Mouse (Mus musculus): ENCODE results near the gene Zfp764. TPM values are rescaled to one million over a fixed set of nuclear protein-coding genes. Genes with fewer than 3 reads are reported as not detected.
"Not testable (repeated sequence)": the region's sequence is repeated elsewhere in the genome, so short reads cannot be mapped to it uniquely, and the experiment has no call there.

Gene Zfp764
- polyA plus RNA-seq, 1 experiment from 2014 or later: 9.3 TPM

GRCm38 (mm10) chr7:127375271-127376245 lies 31.1 kb downstream of the Zfp764 start, which contains the start of gene Zfp747:
Gene Zfp747 (minus strand): TSS chr7:127376050.
- H3K27ac ChIP-seq (ENCODE audit: low read length): peak within 1 kb of the TSS; percentile 81
- H3K4me1 ChIP-seq (replicated peaks; ENCODE audit: control insufficient read depth, insufficient read depth, low read length); H3K36me3 ChIP-seq (ENCODE audit: control insufficient read depth, insufficient read depth, low read length); H3K27me3 ChIP-seq (ENCODE audit: control insufficient read depth, insufficient read depth, low read depth, low read length); H3K9me3 ChIP-seq (ENCODE audit: control insufficient read depth, low read length): not testable (repeated sequence)
- peak; percentile 97 for ATAC-seq (ENCODE audit: low read depth)
- 1% methylated on average over 49 of the region's 49 CpGs for WGBS
- H3K4me3 ChIP-seq (ENCODE audit: low read length): peak within 1 kb of the TSS; percentile 89
- peak within 1 kb of the TSS; percentile 65 for H3K4me2 ChIP-seq (ENCODE audit: low read depth, low read length)
- peak within 1 kb of the TSS; percentile 88 for H3K9ac ChIP-seq (ENCODE audit: low read length)

- H3K9me3 ChIP-seq (ENCODE audit: control insufficient read depth, low read length); H3K4me1 ChIP-seq (replicated peaks; ENCODE audit: control insufficient read depth, insufficient read depth, low read length); H3K9ac ChIP-seq (ENCODE audit: low read length); H3K4me2 ChIP-seq (ENCODE audit: low read depth, low read length); H3K36me3 ChIP-seq (ENCODE audit: control insufficient read depth, insufficient read depth, low read length); ATAC-seq (ENCODE audit: low read depth); H3K27ac ChIP-seq (ENCODE audit: low read length); H3K27me3 ChIP-seq (ENCODE audit: control insufficient read depth, insufficient read depth, low read depth, low read length); H3K4me3 ChIP-seq (ENCODE audit: low read length): not testable (repeated sequence)
- 74% methylated on average over 3 of the region's 3 CpGs for WGBS
Observed at GRCm38 (mm10) chr7:127371870-127372269, 34.8 kb downstream of the Zfp764 start.

DNA sequence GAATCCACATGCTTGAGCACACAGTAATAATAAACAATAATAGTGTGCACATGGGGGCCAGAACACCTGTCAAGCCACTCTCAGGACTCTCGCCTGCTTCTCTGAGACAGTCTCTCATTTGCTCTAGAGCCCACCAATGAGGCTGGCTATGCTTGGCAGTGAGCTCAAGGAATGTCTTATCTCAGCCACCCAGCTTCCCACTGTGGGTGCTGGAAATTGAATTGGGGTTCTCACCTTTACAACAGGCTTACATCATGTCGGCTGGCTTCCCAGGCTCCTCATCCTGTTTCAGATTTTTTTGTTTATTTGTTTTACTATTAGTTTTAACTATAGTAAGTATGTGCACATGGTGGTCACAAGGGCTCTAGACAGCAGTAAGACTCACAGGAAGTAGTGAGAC lies 35.4 kb downstream of the Zfp764 start:
- Histone ChIP-seq H3K4me3 (ENCODE audit: low read length) (no peak overlapping the region), H3K9me3 (ENCODE audit: control insufficient read depth, low read length) (no peaks in the 10 kb centered on the region), H3K4me1 (replicated peaks; ENCODE audit: control insufficient read depth, insufficient read depth, low read length) (no peaks in the 10 kb centered on the region), H3K4me2 (ENCODE audit: low read depth, low read length) (no peak overlapping the region), H3K9ac (ENCODE audit: low read length) (no peak overlapping the region), H3K36me3 (ENCODE audit: control insufficient read depth, insufficient read depth, low read length) (peaks cover 5% of the 10 kb centered on the region), H3K27me3 (ENCODE audit: control insufficient read depth, insufficient read depth, low read depth, low read length) (no peaks in the 10 kb centered on the region), H3K27ac (ENCODE audit: low read length) (no peak overlapping the region)
- no peak for ATAC-seq (ENCODE audit: low read depth)
- WGBS: 62% methylated on average over 2 of the region's 2 CpGs

DNA sequence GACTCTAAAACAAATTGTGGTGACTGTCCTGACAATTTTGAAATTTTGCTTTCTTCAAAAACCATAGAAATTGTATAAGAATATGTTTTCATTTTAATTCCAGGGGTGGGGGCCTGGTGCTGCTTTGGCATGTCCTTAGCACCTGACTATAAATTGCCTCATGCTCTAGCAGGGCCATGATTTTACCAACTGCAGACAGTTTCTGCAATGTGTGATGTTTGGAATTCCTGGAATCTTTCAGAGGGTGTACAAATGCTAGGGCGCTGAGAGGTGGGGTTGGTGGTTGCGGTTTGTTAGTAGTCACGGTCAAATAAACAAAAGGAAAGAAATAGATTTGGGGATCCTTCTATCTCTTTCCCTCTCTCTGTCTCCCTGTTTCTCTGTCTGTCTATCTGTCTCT lies 40.4 kb downstream of the Zfp764 start:
- H3K9ac ChIP-seq (ENCODE audit: low read length): no peak overlapping the region
- WGBS: 69% methylated on average over 3 of the region's 3 CpGs
- H3K4me1 ChIP-seq (replicated peaks; ENCODE audit: control insufficient read depth, insufficient read depth, low read length): peaks cover 4% of the 10 kb centered on the region; the same call in 1 of the 2 replicates
- no peaks in the 10 kb centered on the region for H3K36me3 ChIP-seq (ENCODE audit: control insufficient read depth, insufficient read depth, low read length)
- H3K4me3 ChIP-seq (ENCODE audit: low read length): no peak overlapping the region
- ATAC-seq (ENCODE audit: low read depth): no peak
- H3K4me2 ChIP-seq (ENCODE audit: low read depth, low read length): no peak overlapping the region
- H3K27me3 ChIP-seq (ENCODE audit: control insufficient read depth, insufficient read depth, low read depth, low read length): peaks cover 3% of the 10 kb centered on the region; the same call in 1 of the 2 replicates
- H3K9me3 ChIP-seq (ENCODE audit: control insufficient read depth, low read length): no peaks in the 10 kb centered on the region
- no peak overlapping the region for H3K27ac ChIP-seq (ENCODE audit: low read length)

- H3K36me3 ChIP-seq (ENCODE audit: control insufficient read depth, insufficient read depth, low read length): no peaks in the 10 kb centered on the region
- H3K9ac ChIP-seq (ENCODE audit: low read length): peak overlapping the region; percentile 73; the same call in 1 of the 2 replicates
- peaks cover 4% of the 10 kb centered on the region; the same call in 1 of the 2 replicates for H3K4me1 ChIP-seq (replicated peaks; ENCODE audit: control insufficient read depth, insufficient read depth, low read length)
- H3K4me3 ChIP-seq (ENCODE audit: low read length): peak overlapping the region; percentile 51
- 0 out of 2 replicates have a peak, but pooled peaks have one; percentile 45 for ATAC-seq (ENCODE audit: low read depth)
- 50% methylated on average over 4 of the region's 4 CpGs for WGBS
- H3K4me2 ChIP-seq (ENCODE audit: low read depth, low read length): peak overlapping the region; percentile 83
- H3K27ac ChIP-seq (ENCODE audit: low read length): no peak overlapping the region
- H3K9me3 ChIP-seq (ENCODE audit: control insufficient read depth, low read length): no peaks in the 10 kb centered on the region
- peaks cover 3% of the 10 kb centered on the region; the same call in 1 of the 2 replicates for H3K27me3 ChIP-seq (ENCODE audit: control insufficient read depth, insufficient read depth, low read depth, low read length)
Observed at GRCm38 (mm10) chr7:127364166-127364565, 42.5 kb downstream of the Zfp764 start.

DNA sequence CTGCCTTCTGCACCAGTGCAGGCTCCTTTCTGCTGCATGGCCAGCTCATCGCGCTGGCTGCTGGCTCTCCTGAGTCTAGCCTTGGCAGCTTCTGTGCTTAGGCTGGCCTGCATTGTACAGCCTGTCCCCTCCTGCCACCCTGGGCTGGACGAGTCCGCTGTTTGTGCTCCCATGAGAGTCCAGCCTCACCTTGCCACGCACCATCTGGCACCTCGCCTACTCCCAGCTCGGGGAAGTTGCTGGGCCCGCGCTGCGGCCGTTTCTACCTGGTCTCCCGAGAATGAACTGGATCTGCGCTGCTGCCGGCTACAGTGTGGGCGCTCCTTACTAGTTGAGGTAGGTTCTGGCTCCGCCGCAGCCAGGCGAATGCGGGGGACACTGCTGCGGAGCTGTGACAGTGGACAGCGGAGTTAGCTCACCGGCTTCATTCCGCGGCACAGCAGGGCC lies 43.1 kb downstream of the Zfp764 start:
- peak; percentile 43; the same call in 1 of the 2 replicates for ATAC-seq (ENCODE audit: low read depth)
- 4% methylated on average over 24 of the region's 24 CpGs for WGBS
- peak overlapping the region; percentile 83 for H3K4me2 ChIP-seq (ENCODE audit: low read depth, low read length)
- H3K36me3 ChIP-seq (ENCODE audit: control insufficient read depth, insufficient read depth, low read length): no peaks in the 10 kb centered on the region
- H3K9me3 ChIP-seq (ENCODE audit: control insufficient read depth, low read length): no peaks in the 10 kb centered on the region
- no peak overlapping the region for H3K27ac ChIP-seq (ENCODE audit: low read length)
- peaks cover 3% of the 10 kb centered on the region; the same call in 1 of the 2 replicates for H3K27me3 ChIP-seq (ENCODE audit: control insufficient read depth, insufficient read depth, low read depth, low read length)
- H3K4me3 ChIP-seq (ENCODE audit: low read length): peak overlapping the region; percentile 51
- peaks cover 4% of the 10 kb centered on the region; the same call in 1 of the 2 replicates for H3K4me1 ChIP-seq (replicated peaks; ENCODE audit: control insufficient read depth, insufficient read depth, low read length)
- H3K9ac ChIP-seq (ENCODE audit: low read length): peak overlapping the region; percentile 73

DNA sequence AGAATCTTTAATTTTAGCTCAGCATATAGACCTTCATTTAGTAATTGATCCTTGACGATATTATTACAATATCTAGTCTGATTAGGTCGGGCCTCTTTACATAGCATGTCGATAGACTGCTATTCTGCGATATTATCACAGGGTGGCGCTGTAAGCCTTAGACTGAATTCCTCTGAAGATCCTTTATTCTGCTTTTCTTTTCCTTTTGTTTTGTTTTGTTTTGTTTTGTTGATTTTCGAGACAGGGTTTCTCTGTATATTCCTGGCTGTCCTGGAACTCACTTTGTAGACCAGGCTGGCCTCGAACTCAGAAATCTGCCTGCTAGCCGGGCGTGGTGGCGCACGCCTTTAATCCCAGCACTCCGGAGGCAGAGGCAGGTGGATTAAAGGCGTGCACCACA lies 44.2 kb downstream of the Zfp764 start:
- not testable (repeated sequence) for ATAC-seq (ENCODE audit: low read depth); H3K27me3 ChIP-seq (ENCODE audit: control insufficient read depth, insufficient read depth, low read depth, low read length)
- 21% methylated on average over 13 of the region's 13 CpGs for WGBS

DNA sequence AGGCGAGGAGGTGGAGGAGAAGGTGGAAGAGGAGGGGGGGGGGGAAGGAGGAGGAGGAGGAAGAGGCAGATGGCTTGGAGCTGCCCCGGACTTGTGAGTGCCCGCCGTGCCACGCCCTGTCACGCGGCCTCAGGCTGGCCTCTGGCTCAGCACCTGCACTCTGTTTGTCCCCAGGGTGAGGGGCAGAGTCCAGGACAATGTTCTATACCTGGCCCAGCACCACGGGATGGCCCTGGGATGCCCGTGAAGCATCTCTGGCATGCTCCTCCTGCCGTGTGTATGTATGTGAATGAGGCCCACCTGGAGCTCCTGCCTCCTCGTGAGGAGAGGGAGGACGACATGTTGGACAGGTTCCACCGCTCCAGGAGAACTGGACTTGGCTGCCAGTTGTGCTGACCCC lies 45.2 kb downstream of the Zfp764 start:
- peaks cover 4% of the 10 kb centered on the region; the same call in 1 of the 2 replicates for H3K4me1 ChIP-seq (replicated peaks; ENCODE audit: control insufficient read depth, insufficient read depth, low read length)
- peaks cover 3% of the 10 kb centered on the region; the same call in 1 of the 2 replicates for H3K27me3 ChIP-seq (ENCODE audit: control insufficient read depth, insufficient read depth, low read depth, low read length)
- ATAC-seq (ENCODE audit: low read depth): peak; percentile 26
- no peak overlapping the region for H3K4me2 ChIP-seq (ENCODE audit: low read depth, low read length)
- H3K9ac ChIP-seq (ENCODE audit: low read length): no peak overlapping the region
- no peak overlapping the region for H3K27ac ChIP-seq (ENCODE audit: low read length)
- H3K4me3 ChIP-seq (ENCODE audit: low read length): no peak overlapping the region
- H3K36me3 ChIP-seq (ENCODE audit: control insufficient read depth, insufficient read depth, low read length): no peaks in the 10 kb centered on the region
- H3K9me3 ChIP-seq (ENCODE audit: control insufficient read depth, low read length): no peaks in the 10 kb centered on the region
- 30% methylated on average over 13 of the region's 13 CpGs for WGBS

More for the DNA sequence above, 44.2 kb downstream of the Zfp764 start:
- not testable (repeated sequence) for H3K27ac ChIP-seq (ENCODE audit: low read length); H3K9ac ChIP-seq (ENCODE audit: low read length); H3K4me1 ChIP-seq (replicated peaks; ENCODE audit: control insufficient read depth, insufficient read depth, low read length); H3K36me3 ChIP-seq (ENCODE audit: control insufficient read depth, insufficient read depth, low read length); H3K9me3 ChIP-seq (ENCODE audit: control insufficient read depth, low read length)
- Histone ChIP-seq H3K4me2 (ENCODE audit: low read depth, low read length) (peak overlapping the region; percentile 20), H3K4me3 (ENCODE audit: low read length) (peak overlapping the region; percentile 5; the same call in 1 of the 2 replicates)

GRCm38 (mm10) chr7:127360265-127360664 lies 46.4 kb downstream of the Zfp764 start:
- H3K4me3 ChIP-seq (ENCODE audit: low read length): no peak overlapping the region
- 46% methylated on average over 4 of the region's 4 CpGs for WGBS
- H3K27me3 ChIP-seq (ENCODE audit: control insufficient read depth, insufficient read depth, low read depth, low read length): peaks cover 3% of the 10 kb centered on the region; the same call in 1 of the 2 replicates

More at GRCm38 (mm10) chr7:127360265-127360664, 46.4 kb downstream of the Zfp764 start:
- Histone ChIP-seq H3K4me1 (replicated peaks; ENCODE audit: control insufficient read depth, insufficient read depth, low read length) (peaks cover 4% of the 10 kb centered on the region; the same call in 1 of the 2 replicates), H3K9ac (ENCODE audit: low read length) (no peak overlapping the region), H3K36me3 (ENCODE audit: control insufficient read depth, insufficient read depth, low read length) (no peaks in the 10 kb centered on the region), H3K9me3 (ENCODE audit: control insufficient read depth, low read length) (no peaks in the 10 kb centered on the region), H3K4me2 (ENCODE audit: low read depth, low read length) (no peak overlapping the region), H3K27ac (ENCODE audit: low read length) (no peak overlapping the region)
- no peak for ATAC-seq (ENCODE audit: low read depth)
